Mouse (Mus musculus) intestine, embryonic 16.5 days (tissue): Measurements from ENCODE around the gene Ajap1. TPM values are rescaled to one million over a fixed set of nuclear protein-coding genes. Genes with fewer than 3 reads are reported as not detected.

ENCODE experiments used
- ATAC-seq: fragments of 200-750 bp; cut with Nextera tagmentation; 2 replicates; pipeline ENCODE4 v1.8.0; 2017; ENCODE audit warnings: moderate TSS enrichment, moderate library complexity
- H3K27ac ChIP-seq: fragments of 300-500 bp; sonication (generic); 2 replicates; pipeline ENCODE4 v1.5.1; 2014; ENCODE audit warnings: mild to moderate bottlenecking, low read length
- H3K27me3 ChIP-seq: fragments of 300-500 bp; sonication (generic); replicated peaks from 2 replicates; pipeline ENCODE4 v1.6.1; 2014; ENCODE audit warnings: low read length, control low read depth, mixed read lengths; ENCODE audit not compliant: control insufficient read depth, insufficient read depth
- H3K36me3 ChIP-seq: fragments of 300-500 bp; sonication (generic); 2 replicates; pipeline ENCODE4 v1.6.1; 2014; ENCODE audit warnings: low read length, control low read depth; ENCODE audit not compliant: control insufficient read depth, insufficient read depth
- H3K4me1 ChIP-seq: fragments of 300-500 bp; sonication (generic); 2 replicates; pipeline ENCODE4 v1.6.1; 2014; ENCODE audit warnings: low read length, control low read depth, mixed read lengths; ENCODE audit not compliant: control insufficient read depth, insufficient read depth
- H3K4me2 ChIP-seq: fragments of 300-500 bp; sonication (generic); 2 replicates; pipeline ENCODE4 v1.6.1; 2014; ENCODE audit warnings: low read depth, low read length, control low read depth
- H3K4me3 ChIP-seq: fragments of 300-500 bp; sonication (generic); 2 replicates; pipeline ENCODE4 v1.5.1; 2014; ENCODE audit warnings: mild to moderate bottlenecking, low read length
- H3K9ac ChIP-seq: fragments of 300-500 bp; sonication (generic); 2 replicates; pipeline ENCODE4 v1.6.1; 2014; ENCODE audit warnings: low read depth, low read length
- H3K9me3 ChIP-seq: fragments of 300-500 bp; sonication (generic); 2 replicates; pipeline ENCODE4 v1.6.1; 2016; ENCODE audit warnings: low read length, control low read depth; ENCODE audit not compliant: control insufficient read depth
- WGBS: fragments of 180-500 bp; shearing (Covaris S2); extraction: QIAGEN DNeasy Blood & Tissue Kit; methylation state at CpG from one replicate; pipeline ENCODE4 v1.1.7; 2014; 5-methylcytosine and 5-hydroxymethylcytosine counted together
- polyA plus RNA-seq: library from polyadenylated mRNA; unstranded; fragments of >200 nt; fragmentation: Nextera tagmentation; extraction: Ambion mirVana; gene quantifications from 2 replicates; pipeline ENCODE4 v1.2.1, GENCODE M21; 2015

Ajap1 gene
- polyA plus RNA-seq = 0.40 and 1.1 TPM in 2 replicates

GRCm38 (mm10) chr4:153482459-153483338 lies at the start of gene Ajap1:
Gene Ajap1, minus strand, starts transcription at chr4:153482811.
- peaks cover 13% of the 10 kb centered on the region; the same call in 1 of the 2 replicates for H3K4me1 ChIP-seq
- WGBS = under 1% methylated on average over 101 of the region's 114 CpGs
- no peaks in the 10 kb centered on the region for H3K36me3 ChIP-seq
- peak within 1 kb of the TSS; percentile 77 for H3K4me2 ChIP-seq
- peaks cover 65% of the 10 kb centered on the region for H3K27me3 ChIP-seq
- H3K9ac ChIP-seq = peak within 1 kb of the TSS; percentile 40; the same call in 1 of the 2 replicates
- no peak within 1 kb of the TSS for H3K27ac ChIP-seq
- ATAC-seq = no peak
- H3K4me3 ChIP-seq = peak within 1 kb of the TSS; percentile 45
- no peaks in the 10 kb centered on the region for H3K9me3 ChIP-seq

GRCm38 (mm10) chr4:153530536-153530935 lies 47.9 kb upstream of the Ajap1 start:
- no peak overlapping the region for H3K4me3 ChIP-seq
- H3K9ac ChIP-seq = no peak overlapping the region
- no peak overlapping the region for H3K27ac ChIP-seq
- no peak overlapping the region for H3K4me2 ChIP-seq
- no peaks in the 10 kb centered on the region for H3K4me1 ChIP-seq
- H3K36me3 ChIP-seq = no peaks in the 10 kb centered on the region
- no peak for ATAC-seq
- WGBS = 63% methylated on average over 14 of the region's 14 CpGs
- H3K27me3 ChIP-seq = no peaks in the 10 kb centered on the region; the same call in 1 of the 2 replicates
- H3K9me3 ChIP-seq = 0 out of 2 replicates have a peak, but pooled peaks cover under 1% of the 10 kb centered on the region

- WGBS = 75% methylated on average over 1 of the region's 1 CpGs
Observed at GRCm38 (mm10) chr4:153521601-153522000, 39.0 kb upstream of the Ajap1 start.

GRCm38 (mm10) chr4:153519888-153520287 lies 37.3 kb upstream of the Ajap1 start:
- 71% methylated on average over 3 of the region's 3 CpGs for WGBS
- Histone ChIP-seq H3K4me3 (no peak overlapping the region), H3K4me2 (no peak overlapping the region), H3K9me3 (no peaks in the 10 kb centered on the region), H3K27me3 (no peaks in the 10 kb centered on the region), H3K36me3 (no peaks in the 10 kb centered on the region), H3K9ac (no peak overlapping the region), H3K27ac (no peak overlapping the region), H3K4me1 (no peaks in the 10 kb centered on the region)
- no peak for ATAC-seq

More at GRCm38 (mm10) chr4:153521601-153522000, 39.0 kb upstream of the Ajap1 start:
- ATAC-seq = no peak
- H3K4me3 ChIP-seq = no peak overlapping the region
- H3K9me3 ChIP-seq = no peaks in the 10 kb centered on the region
- no peaks in the 10 kb centered on the region for H3K4me1 ChIP-seq
- H3K27ac ChIP-seq = no peak overlapping the region
- H3K9ac ChIP-seq = no peak overlapping the region
- H3K27me3 ChIP-seq = no peaks in the 10 kb centered on the region
- H3K36me3 ChIP-seq = no peaks in the 10 kb centered on the region
- no peak overlapping the region for H3K4me2 ChIP-seq

GRCm38 (mm10) chr4:153519289-153519688 lies 36.7 kb upstream of the Ajap1 start:
- H3K27ac ChIP-seq = no peak overlapping the region
- H3K4me1 ChIP-seq = no peaks in the 10 kb centered on the region
- H3K4me3 ChIP-seq = no peak overlapping the region
- H3K36me3 ChIP-seq = no peaks in the 10 kb centered on the region
- no peaks in the 10 kb centered on the region for H3K27me3 ChIP-seq
- 95% methylated on average over 1 of the region's 1 CpGs for WGBS
- no peak for ATAC-seq
- no peak overlapping the region for H3K4me2 ChIP-seq
- no peaks in the 10 kb centered on the region for H3K9me3 ChIP-seq
- no peak overlapping the region for H3K9ac ChIP-seq

- Histone ChIP-seq H3K4me1 (no peaks in the 10 kb centered on the region), H3K4me3 (no peak overlapping the region), H3K27ac (no peak overlapping the region), H3K9ac (no peak overlapping the region), H3K27me3 (no peaks in the 10 kb centered on the region), H3K36me3 (no peaks in the 10 kb centered on the region), H3K4me2 (no peak overlapping the region), H3K9me3 (no peaks in the 10 kb centered on the region)
- WGBS = 63% methylated on average over 10 of the region's 10 CpGs
- ATAC-seq = no peak
Observed at GRCm38 (mm10) chr4:153515786-153516185, 33.2 kb upstream of the Ajap1 start.

GRCm38 (mm10) chr4:153514071-153514470 lies 31.5 kb upstream of the Ajap1 start:
- no peak for ATAC-seq
- H3K9me3 ChIP-seq = no peaks in the 10 kb centered on the region

GRCm38 (mm10) chr4:153511530-153511929 lies 28.9 kb upstream of the Ajap1 start:
- Histone ChIP-seq H3K27me3 (no peaks in the 10 kb centered on the region), H3K27ac (no peak overlapping the region), H3K4me3 (no peak overlapping the region), H3K9me3 (no peaks in the 10 kb centered on the region), H3K4me1 (no peaks in the 10 kb centered on the region), H3K9ac (no peak overlapping the region), H3K4me2 (no peak overlapping the region), H3K36me3 (no peaks in the 10 kb centered on the region)
- ATAC-seq = no peak
- 95% methylated on average over 1 of the region's 1 CpGs for WGBS

More at GRCm38 (mm10) chr4:153514071-153514470, 31.5 kb upstream of the Ajap1 start:
- H3K4me3 ChIP-seq = no peak overlapping the region
- H3K27me3 ChIP-seq = no peaks in the 10 kb centered on the region
- H3K4me1 ChIP-seq = no peaks in the 10 kb centered on the region
- 83% methylated on average over 6 of the region's 6 CpGs for WGBS
- H3K36me3 ChIP-seq = no peaks in the 10 kb centered on the region
- no peak overlapping the region for H3K27ac ChIP-seq
- no peak overlapping the region for H3K4me2 ChIP-seq
- H3K9ac ChIP-seq = no peak overlapping the region

GRCm38 (mm10) chr4:153501936-153502335 lies 19.3 kb upstream of the Ajap1 start:
- H3K9ac ChIP-seq = no peak overlapping the region
- ATAC-seq = no peak
- H3K27ac ChIP-seq = no peak overlapping the region
- 0 out of 2 replicates have a peak, but pooled peaks cover 2% of the 10 kb centered on the region for H3K9me3 ChIP-seq
- no peaks in the 10 kb centered on the region for H3K27me3 ChIP-seq
- WGBS = 64% methylated on average over 7 of the region's 7 CpGs
- H3K4me2 ChIP-seq = no peak overlapping the region
- no peaks in the 10 kb centered on the region for H3K36me3 ChIP-seq
- H3K4me1 ChIP-seq = no peaks in the 10 kb centered on the region
- no peak overlapping the region for H3K4me3 ChIP-seq
